Mouse (Mus musculus) liver, embryonic 15.5 days (tissue): ENCODE measurements around the gene Mcm5. TPM values are rescaled to one million over a fixed set of nuclear protein-coding genes. Genes with fewer than 3 reads are reported as not detected.

Experiments
- polyA plus RNA-seq: library from polyadenylated mRNA; unstranded; fragments of >200 nt; fragmentation: Nextera tagmentation; extraction: Ambion mirVana; gene quantifications from 2 replicates; pipeline ENCODE4 v1.2.1, GENCODE M21; 2015

Gene Mcm5
- polyA plus RNA-seq, 1 experiment from 2014 or later = 154 TPM

Other genes with a start within 250 kb of the Mcm5 start
- gene Isx, start 236.4 kb upstream of the Mcm5 start, polyA plus RNA-seq = not detected in 2 replicates
- gene Hmgxb4, start 116.2 kb upstream of the Mcm5 start, polyA plus RNA-seq = 11.0 and 11.5 TPM in 2 replicates
- 13.2 and 14.8 TPM in 2 replicates for gene Tom1, start 75.9 kb upstream of the Mcm5 start, polyA plus RNA-seq
- gene Hmox1, start 15.9 kb upstream of the Mcm5 start, polyA plus RNA-seq = 151 and 170 TPM in 2 replicates
- not detected in 2 replicates for gene Rasd2, start 104.4 kb downstream of the Mcm5 start, polyA plus RNA-seq